Mouse (Mus musculus): ENCODE results near the gene Unk.

DNA sequence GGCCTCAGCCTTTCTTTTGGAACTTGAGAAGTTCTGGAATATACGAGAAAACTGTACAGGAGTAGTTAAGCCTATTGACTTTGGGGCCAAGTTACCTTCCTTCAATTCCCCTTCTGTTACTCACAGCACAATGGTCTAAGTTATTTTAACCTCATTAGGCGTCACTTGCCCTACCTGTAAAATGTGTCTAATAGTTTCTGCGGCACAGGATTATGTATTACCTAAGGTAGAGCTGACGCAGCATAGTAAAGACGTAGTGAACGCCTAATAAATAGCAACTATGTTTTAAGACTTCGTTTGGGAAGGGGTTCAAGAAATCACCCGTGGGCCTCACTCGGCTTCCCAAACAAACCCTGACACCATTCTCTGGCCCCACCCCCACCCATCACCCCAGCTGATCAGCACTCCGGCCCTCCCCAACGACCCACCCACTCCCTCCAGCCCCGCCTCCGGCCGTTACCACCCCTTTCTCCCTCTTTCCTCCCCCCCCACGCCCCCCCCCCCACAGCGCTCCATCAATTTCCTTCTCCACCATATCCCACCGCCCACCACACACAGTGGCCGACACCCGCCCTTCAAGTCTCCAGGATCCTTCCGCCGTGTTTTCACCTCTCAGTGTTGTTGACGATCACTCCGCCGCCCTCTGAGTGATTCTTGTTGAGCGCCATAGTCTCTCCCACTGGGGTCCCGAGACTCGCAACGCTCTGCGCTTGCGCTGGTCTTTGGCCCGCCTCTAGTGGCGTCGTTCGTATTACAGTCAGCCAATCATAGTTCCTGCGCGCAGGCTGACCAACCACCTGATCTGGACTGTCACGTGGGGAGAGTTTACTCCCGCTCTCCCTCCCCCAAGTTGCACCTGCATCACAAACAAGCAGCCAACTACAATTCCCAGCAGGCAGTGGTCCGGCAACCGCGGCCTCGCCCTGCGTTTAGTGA lies 56.4 kb downstream of the Unk start, which contains the start of gene Wbp2:
- TF ChIP-seq CTCF (IDR thresholded peaks at IDR 0.05; ENCODE audit: low read depth, low read length), result no peak
- TF ChIP-seq POLR2A (IDR thresholded peaks at IDR 0.05; ENCODE audit: insufficient read depth, low read length), result peak; percentile 63
